Mouse (Mus musculus) heart, adult 2 months (tissue): Measurements from ENCODE around the gene Itpr1.

Experiments
- CTCF ChIP-seq: fragments of 200-600 bp; IDR thresholded peaks from 2 replicates; pipeline ENCODE4 v1.8.1; 2022; ENCODE audit warnings: antibody characterized with exemption, mild to moderate bottlenecking, moderate library complexity
- EP300 ChIP-seq: fragments of 200-500 bp; IDR thresholded peaks from 2 replicates; pipeline ENCODE4 v1.6.1; 2011; ENCODE audit warnings: low read depth, low read length, control low read depth; ENCODE audit not compliant: insufficient read depth
- POLR2A ChIP-seq: fragments of 200-500 bp; IDR thresholded peaks from 2 replicates; pipeline ENCODE4 v1.6.1; 2011; ENCODE audit warnings: mild to moderate bottlenecking, low read depth, low read length, control low read depth; ENCODE audit not compliant: insufficient read depth

- no peak for TF ChIP-seq CTCF
- TF ChIP-seq EP300: no peak
- TF ChIP-seq POLR2A: no peak
These were observed 336.6 kb downstream of the Itpr1 start for GRCm38 (mm10) chr6:108549495-108549935.
